Mouse (Mus musculus): ENCODE measurements around the gene Traf3. TPM values are rescaled to one million over a fixed set of nuclear protein-coding genes. Genes with fewer than 3 reads are reported as not detected.

Gene Traf3
- polyA plus RNA-seq, 1 experiment from 2014 or later, result 10.6 TPM

DNA sequence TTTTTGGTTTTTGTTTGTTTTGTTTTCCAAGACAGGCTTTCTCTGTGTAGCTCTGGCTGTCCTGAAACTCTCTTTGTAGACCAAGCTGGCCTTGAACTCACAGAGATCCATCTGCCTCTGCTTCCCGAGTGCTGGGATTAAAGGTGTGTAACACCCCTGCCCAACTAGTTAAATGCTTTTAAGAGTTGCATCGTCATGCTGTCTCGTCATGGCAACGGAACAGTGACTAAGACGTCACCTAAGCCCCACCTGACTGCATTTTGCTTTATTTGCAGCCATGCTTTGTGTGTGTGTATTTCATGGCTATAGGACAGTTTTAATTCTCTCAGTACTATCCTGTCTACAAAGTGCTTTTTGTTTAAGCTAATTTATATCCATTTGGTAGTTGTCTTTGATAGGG is 45.6 kb downstream of the Traf3 start:
- no peaks in the 10 kb centered on the region for H3K36me3 ChIP-seq
- no peak for ATAC-seq (ENCODE audit: insufficient number of reproducible peaks, low FRiP score, low TSS enrichment, low read depth)
- H3K9ac ChIP-seq, result no peak overlapping the region
- no peaks in the 10 kb centered on the region for H3K4me1 ChIP-seq
- H3K4me2 ChIP-seq (replicated peaks), result no peak overlapping the region
- no peaks in the 10 kb centered on the region for H3K9me3 ChIP-seq (replicated peaks)
- no peak overlapping the region for H3K4me3 ChIP-seq (replicated peaks)
- WGBS, result 75% methylated on average over 5 of the region's 5 CpGs
- H3K27ac ChIP-seq (replicated peaks), result no peak overlapping the region
- no peaks in the 10 kb centered on the region for H3K27me3 ChIP-seq

DNA sequence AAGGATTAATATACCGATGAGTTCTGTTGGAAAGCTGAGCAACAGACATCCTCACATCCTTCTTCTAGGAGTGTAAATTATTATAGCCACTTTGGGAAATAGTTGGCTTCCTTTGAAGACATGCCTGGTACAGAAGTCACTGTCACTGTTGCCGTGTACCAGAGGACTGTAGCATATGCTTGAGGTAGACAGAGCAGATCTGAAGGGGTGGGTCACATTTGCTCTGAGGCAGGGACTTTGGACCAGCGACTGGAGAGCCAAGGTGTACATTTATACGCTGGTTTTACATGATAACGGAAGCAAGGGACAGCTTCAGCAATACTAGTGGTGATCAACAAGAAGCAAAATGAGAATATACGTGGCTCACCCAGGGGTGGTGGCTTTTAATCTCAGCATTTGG is 52.7 kb downstream of the Traf3 start:
- Histone ChIP-seq H3K9me3 (replicated peaks) (no peaks in the 10 kb centered on the region), H3K27ac (replicated peaks) (no peak overlapping the region), H3K4me2 (replicated peaks) (no peak overlapping the region), H3K4me1 (0 out of 2 replicates have a peak, but pooled peaks cover under 1% of the 10 kb centered on the region), H3K36me3 (peaks cover 16% of the 10 kb centered on the region), H3K4me3 (replicated peaks) (no peak overlapping the region), H3K27me3 (no peaks in the 10 kb centered on the region), H3K9ac (no peak overlapping the region)
- WGBS, result 94% methylated on average over 6 of the region's 6 CpGs
- no peak for ATAC-seq (ENCODE audit: insufficient number of reproducible peaks, low FRiP score, low TSS enrichment, low read depth)

DNA sequence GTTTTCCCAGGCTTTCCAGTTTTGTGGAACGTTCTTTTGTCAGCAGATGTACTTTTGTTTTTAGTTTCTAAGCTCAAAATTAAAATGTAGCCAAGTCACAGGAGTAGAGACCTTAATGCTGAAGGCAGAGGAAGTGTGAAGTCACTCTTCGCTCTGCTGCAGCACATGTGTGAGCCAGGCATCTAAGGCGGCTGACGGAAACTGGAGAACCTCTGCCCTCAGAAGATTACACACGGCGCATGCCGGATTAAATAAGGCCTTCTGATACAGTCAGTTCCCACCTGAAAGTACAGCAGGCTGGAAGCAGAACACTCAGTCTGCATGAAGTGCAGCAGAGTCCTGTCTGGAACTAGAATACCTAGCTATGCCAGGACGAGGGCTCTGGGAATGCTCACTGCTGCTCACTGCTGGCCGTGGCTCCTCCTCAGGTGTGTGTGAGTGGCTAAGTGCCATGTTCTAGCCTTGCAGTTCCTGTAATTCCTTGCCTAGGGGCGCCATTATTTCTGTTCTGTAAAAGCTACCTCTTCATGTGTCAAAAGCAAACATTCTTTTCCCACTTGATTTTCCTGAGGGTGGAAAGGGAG is 59.1 kb downstream of the Traf3 start:
- H3K27me3 ChIP-seq, result no peaks in the 10 kb centered on the region
- H3K4me1 ChIP-seq, result peaks cover 8% of the 10 kb centered on the region
- H3K9me3 ChIP-seq (replicated peaks), result no peaks in the 10 kb centered on the region
- H3K9ac ChIP-seq, result no peak overlapping the region
- H3K27ac ChIP-seq (replicated peaks), result peak overlapping the region; percentile 8; the same call in 1 of the 2 replicates
- 39% methylated on average over 10 of the region's 10 CpGs for WGBS
- no peak overlapping the region for H3K4me3 ChIP-seq (replicated peaks)
- H3K36me3 ChIP-seq, result peaks cover 25% of the 10 kb centered on the region
- no peak for ATAC-seq (ENCODE audit: insufficient number of reproducible peaks, low FRiP score, low TSS enrichment, low read depth)
- H3K4me2 ChIP-seq (replicated peaks), result no peak overlapping the region

DNA sequence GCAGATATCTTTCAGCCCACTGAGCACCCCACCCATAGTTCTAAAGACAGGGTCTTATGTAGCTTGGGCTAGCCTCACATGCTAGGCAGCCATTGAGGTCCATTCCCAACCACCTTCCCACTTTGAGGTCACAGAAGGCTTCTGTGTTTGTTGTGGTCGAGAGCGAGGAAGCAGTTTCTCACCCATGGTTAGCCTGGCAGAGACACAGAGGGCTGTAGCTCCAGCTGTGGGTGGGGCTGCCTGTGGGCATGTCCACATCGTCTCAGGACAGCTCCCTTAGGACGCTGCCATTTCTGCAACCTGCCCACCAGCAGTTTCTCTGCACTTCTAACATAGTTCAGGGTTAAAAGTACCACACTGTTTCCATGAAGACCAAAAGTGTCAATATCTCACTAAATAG is 61.2 kb downstream of the Traf3 start:
- H3K4me3 ChIP-seq (replicated peaks), result no peak overlapping the region
- peaks cover 8% of the 10 kb centered on the region for H3K4me1 ChIP-seq
- no peaks in the 10 kb centered on the region for H3K9me3 ChIP-seq (replicated peaks)
- H3K36me3 ChIP-seq, result peaks cover 11% of the 10 kb centered on the region
- WGBS, result 71% methylated on average over 4 of the region's 4 CpGs
- H3K27me3 ChIP-seq, result no peaks in the 10 kb centered on the region
- no peak overlapping the region for H3K9ac ChIP-seq
- no peak overlapping the region for H3K4me2 ChIP-seq (replicated peaks)
- no peak for ATAC-seq (ENCODE audit: insufficient number of reproducible peaks, low FRiP score, low TSS enrichment, low read depth)
- no peak overlapping the region for H3K27ac ChIP-seq (replicated peaks)

DNA sequence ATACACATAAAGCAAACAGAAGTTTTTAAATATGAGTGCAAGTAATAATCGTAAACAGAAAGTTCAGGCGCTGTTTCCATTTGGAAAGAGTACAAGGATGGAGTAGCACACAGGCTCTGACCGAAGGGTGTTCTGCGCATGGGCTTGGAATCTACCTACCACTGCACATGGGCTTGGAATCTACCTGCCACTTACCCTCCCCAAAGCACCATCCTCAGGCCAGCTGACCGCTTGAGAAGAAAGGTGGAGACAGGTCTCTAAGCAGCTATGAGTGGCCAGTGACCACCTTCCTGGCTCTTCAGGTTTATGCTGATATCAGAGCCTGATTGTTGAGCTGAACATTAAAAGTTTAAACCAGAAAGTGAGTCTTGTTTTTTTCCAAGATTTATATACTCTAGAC is 62.3 kb downstream of the Traf3 start:
- H3K27ac ChIP-seq (replicated peaks), result no peak overlapping the region
- H3K4me1 ChIP-seq, result peaks cover 8% of the 10 kb centered on the region
- H3K27me3 ChIP-seq, result no peaks in the 10 kb centered on the region
- H3K9me3 ChIP-seq (replicated peaks), result no peaks in the 10 kb centered on the region
- no peak overlapping the region for H3K4me3 ChIP-seq (replicated peaks)
- ATAC-seq (ENCODE audit: insufficient number of reproducible peaks, low FRiP score, low TSS enrichment, low read depth), result no peak
- 92% methylated on average over 5 of the region's 5 CpGs for WGBS
- no peak overlapping the region for H3K9ac ChIP-seq
- H3K4me2 ChIP-seq (replicated peaks), result no peak overlapping the region
- H3K36me3 ChIP-seq, result 0 out of 2 replicates have a peak, but pooled peaks cover 9% of the 10 kb centered on the region

DNA sequence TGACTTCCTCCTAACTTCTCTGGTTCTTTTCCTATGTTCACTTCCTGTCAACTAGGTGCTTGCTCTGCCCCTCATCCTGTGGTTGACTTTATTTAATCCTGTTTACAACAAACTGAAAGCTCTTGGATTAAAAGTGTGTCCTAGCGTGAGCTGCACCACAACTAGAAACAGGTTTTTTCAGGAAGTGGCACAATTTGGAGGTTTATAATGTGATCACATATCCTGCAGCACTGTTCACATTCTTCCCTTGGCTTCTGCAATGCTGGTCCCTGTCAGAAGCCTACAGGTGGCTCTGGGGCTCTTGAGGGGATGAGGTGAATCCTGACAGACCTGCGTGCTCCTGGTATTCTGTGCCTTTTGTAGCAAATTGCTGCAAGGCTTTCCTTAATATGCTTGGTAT is 64.6 kb downstream of the Traf3 start:
- no peak overlapping the region for H3K4me3 ChIP-seq (replicated peaks)
- WGBS, result 79% methylated on average over 2 of the region's 2 CpGs
- H3K36me3 ChIP-seq, result 0 out of 2 replicates have a peak, but pooled peaks cover 9% of the 10 kb centered on the region
- no peaks in the 10 kb centered on the region for H3K9me3 ChIP-seq (replicated peaks)
- H3K9ac ChIP-seq, result no peak overlapping the region
- ATAC-seq (ENCODE audit: insufficient number of reproducible peaks, low FRiP score, low TSS enrichment, low read depth), result no peak
- H3K4me1 ChIP-seq, result 0 out of 2 replicates have a peak, but pooled peaks cover 3% of the 10 kb centered on the region
- no peaks in the 10 kb centered on the region for H3K27me3 ChIP-seq
- no peak overlapping the region for H3K27ac ChIP-seq (replicated peaks)
- no peak overlapping the region for H3K4me2 ChIP-seq (replicated peaks)

DNA sequence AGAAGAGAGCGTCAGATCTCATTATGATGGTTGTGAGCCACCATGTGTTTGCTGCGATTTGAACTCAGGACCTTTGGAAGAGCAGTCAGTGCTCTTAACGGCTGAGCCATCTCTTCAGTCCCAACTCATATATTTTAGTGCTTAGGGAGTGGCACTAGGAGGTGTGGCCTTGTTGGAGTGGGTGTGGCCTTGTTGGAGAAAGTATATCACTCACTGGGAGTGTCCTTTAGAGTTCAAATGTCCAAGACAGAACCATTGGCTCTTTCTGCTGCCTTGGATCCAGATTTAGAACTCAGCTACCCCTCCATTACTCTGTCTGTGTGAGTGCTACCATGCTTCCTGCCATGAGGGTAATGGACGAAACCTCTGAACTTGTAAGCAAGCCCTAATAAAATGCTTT is 67.6 kb downstream of the Traf3 start:
- H3K27ac ChIP-seq (replicated peaks), result 0 out of 2 replicates have a peak overlapping the region, but pooled peaks have one; percentile 14
- WGBS, result 90% methylated on average over 4 of the region's 4 CpGs

DNA sequence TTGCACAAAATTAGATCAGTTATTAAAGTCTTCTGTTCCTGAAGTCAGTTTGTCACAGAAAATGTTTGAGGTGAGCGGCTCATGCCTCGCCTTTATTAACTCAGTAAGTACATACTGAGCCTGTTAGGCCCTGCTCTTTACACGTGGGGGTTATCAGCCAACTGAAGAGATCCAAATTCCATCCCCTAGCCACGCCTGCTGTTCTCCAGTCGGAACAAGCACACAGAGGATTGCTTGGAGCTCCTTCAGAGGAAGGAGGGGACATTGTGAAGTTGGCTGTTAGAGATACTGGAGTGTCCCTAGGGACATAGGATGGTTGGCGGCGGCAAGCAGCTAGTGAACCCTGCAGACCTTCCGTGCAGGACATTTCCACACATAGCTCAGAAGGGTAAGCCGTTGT is 68.2 kb downstream of the Traf3 start:
- ATAC-seq (ENCODE audit: insufficient number of reproducible peaks, low FRiP score, low TSS enrichment, low read depth), result no peak
- H3K27ac ChIP-seq (replicated peaks), result peak overlapping the region; percentile 29; the same call in 1 of the 2 replicates
- no peaks in the 10 kb centered on the region for H3K27me3 ChIP-seq
- no peaks in the 10 kb centered on the region for H3K36me3 ChIP-seq
- no peak overlapping the region for H3K4me3 ChIP-seq (replicated peaks)
- H3K9ac ChIP-seq, result no peak overlapping the region
- H3K4me1 ChIP-seq, result peaks cover 12% of the 10 kb centered on the region
- WGBS, result 66% methylated on average over 9 of the region's 9 CpGs
- H3K4me2 ChIP-seq (replicated peaks), result no peak overlapping the region
- no peaks in the 10 kb centered on the region for H3K9me3 ChIP-seq (replicated peaks)

More for the DNA sequence above, 67.6 kb downstream of the Traf3 start:
- no peak overlapping the region for H3K4me2 ChIP-seq (replicated peaks)
- no peak for ATAC-seq (ENCODE audit: insufficient number of reproducible peaks, low FRiP score, low TSS enrichment, low read depth)
- H3K4me3 ChIP-seq (replicated peaks), result no peak overlapping the region
- H3K9ac ChIP-seq, result no peak overlapping the region
- H3K4me1 ChIP-seq, result peaks cover 12% of the 10 kb centered on the region
- H3K36me3 ChIP-seq, result no peaks in the 10 kb centered on the region
- H3K27me3 ChIP-seq, result no peaks in the 10 kb centered on the region
- H3K9me3 ChIP-seq (replicated peaks), result no peaks in the 10 kb centered on the region

DNA sequence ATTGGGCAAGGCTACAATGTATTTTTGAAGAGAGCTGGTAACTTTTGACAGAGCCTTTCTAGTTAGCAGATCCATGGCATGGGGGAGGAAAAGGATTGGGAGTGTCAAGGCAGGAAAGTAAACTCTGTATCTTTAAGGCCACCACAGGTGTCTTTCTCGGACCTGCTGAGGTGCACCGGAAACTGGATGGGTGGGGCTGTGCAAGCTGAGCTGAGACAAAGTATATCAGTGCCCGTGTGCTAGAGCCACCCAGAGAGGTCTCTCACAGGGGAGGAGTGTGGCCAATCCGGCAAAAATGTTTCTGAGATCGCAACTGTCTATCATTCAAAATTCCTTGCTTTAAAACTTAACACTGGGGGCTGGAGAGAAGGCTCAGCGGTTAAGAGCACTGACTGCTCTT is 69.5 kb downstream of the Traf3 start:
- H3K36me3 ChIP-seq, result no peaks in the 10 kb centered on the region
- no peak overlapping the region for H3K27ac ChIP-seq (replicated peaks)
- WGBS, result 82% methylated on average over 6 of the region's 6 CpGs
- no peaks in the 10 kb centered on the region for H3K9me3 ChIP-seq (replicated peaks)
- H3K4me3 ChIP-seq (replicated peaks), result no peak overlapping the region
- peaks cover 16% of the 10 kb centered on the region for H3K4me1 ChIP-seq
- no peak overlapping the region for H3K9ac ChIP-seq
- no peaks in the 10 kb centered on the region for H3K27me3 ChIP-seq
- no peak for ATAC-seq (ENCODE audit: insufficient number of reproducible peaks, low FRiP score, low TSS enrichment, low read depth)
- H3K4me2 ChIP-seq (replicated peaks), result no peak overlapping the region

DNA sequence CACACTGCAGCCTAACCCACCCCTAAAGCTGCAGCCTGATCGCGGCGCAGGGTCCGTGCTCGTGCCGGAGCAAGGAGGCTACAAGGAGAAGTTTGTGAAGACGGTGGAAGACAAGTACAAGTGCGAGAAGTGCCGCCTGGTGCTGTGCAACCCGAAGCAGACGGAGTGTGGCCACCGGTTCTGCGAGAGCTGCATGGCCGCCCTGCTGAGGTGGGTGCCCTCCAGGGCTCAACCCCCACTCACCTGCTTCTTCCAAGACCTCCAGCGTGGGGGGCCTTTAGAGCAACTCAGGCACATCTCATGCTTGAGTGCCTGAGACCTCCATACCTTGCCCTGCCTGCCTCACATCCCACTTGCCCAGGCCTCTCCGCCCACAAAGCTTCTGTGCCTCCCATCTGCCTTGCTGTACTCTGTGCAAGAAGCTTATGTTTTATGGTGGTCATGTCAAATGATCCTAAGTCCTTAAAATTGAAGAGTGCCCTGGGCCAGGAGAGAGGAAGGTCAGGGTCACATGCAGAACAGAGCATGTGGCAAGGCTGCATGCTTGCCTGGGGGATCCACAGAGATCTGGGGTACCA is 71.5 kb downstream of the Traf3 start:
- Histone ChIP-seq H3K36me3 (peaks cover 7% of the 10 kb centered on the region; the same call in 1 of the 2 replicates), H3K27ac (replicated peaks) (peak overlapping the region; percentile 75), H3K27me3 (no peaks in the 10 kb centered on the region), H3K4me3 (replicated peaks) (no peak overlapping the region), H3K9me3 (replicated peaks) (no peaks in the 10 kb centered on the region), H3K4me1 (peaks cover 16% of the 10 kb centered on the region), H3K4me2 (replicated peaks) (no peak overlapping the region), H3K9ac (no peak overlapping the region)
- WGBS, result 86% methylated on average over 16 of the region's 16 CpGs
- no peak for ATAC-seq (ENCODE audit: insufficient number of reproducible peaks, low FRiP score, low TSS enrichment, low read depth)

DNA sequence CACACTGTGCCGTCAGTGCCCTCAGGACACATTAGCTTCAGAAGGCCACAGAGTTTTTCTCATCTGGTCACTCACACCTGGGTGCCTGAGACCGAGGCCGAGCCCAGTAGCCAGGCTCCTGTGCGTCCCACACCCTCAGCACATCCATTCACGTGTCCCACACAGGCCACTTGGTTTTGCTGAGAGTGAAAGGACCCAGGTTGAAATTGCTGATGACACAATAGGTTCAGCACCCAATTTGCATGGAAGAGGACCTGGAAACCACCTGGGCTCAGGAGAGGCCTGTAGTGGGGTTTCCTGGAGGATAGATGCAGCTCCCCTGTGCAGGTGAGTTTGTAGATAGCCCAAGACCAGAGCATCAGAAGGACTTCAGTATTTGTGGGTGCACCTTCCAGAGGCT is 72.2 kb downstream of the Traf3 start:
- Histone ChIP-seq H3K4me3 (replicated peaks) (no peak overlapping the region), H3K4me2 (replicated peaks) (no peak overlapping the region), H3K27ac (replicated peaks) (peak overlapping the region; percentile 75), H3K27me3 (no peaks in the 10 kb centered on the region), H3K9me3 (replicated peaks) (no peaks in the 10 kb centered on the region), H3K36me3 (peaks cover 13% of the 10 kb centered on the region), H3K9ac (no peak overlapping the region), H3K4me1 (peaks cover 16% of the 10 kb centered on the region)
- no peak for ATAC-seq (ENCODE audit: insufficient number of reproducible peaks, low FRiP score, low TSS enrichment, low read depth)
- 70% methylated on average over 5 of the region's 5 CpGs for WGBS

DNA sequence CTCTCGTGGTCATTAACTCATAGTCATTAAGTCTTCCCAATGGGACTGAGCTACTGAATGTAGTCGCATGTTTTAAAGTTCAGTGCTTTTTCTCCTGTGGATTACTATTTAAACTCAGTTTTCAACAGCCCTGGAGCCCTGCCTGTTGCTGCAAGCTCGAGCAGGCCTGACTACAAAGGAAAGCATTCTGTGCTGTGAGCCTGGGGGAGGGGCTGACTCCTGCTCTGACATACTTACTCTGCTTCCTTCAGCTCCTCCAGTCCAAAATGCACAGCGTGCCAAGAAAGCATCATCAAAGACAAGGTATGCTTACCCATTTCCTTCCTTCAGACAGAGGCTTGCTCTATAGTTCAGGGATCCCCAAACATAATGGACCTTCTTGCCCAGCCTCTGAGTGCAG is 72.6 kb downstream of the Traf3 start:
- Histone ChIP-seq H3K27ac (replicated peaks) (peak overlapping the region; percentile 75), H3K4me3 (replicated peaks) (no peak overlapping the region), H3K9ac (no peak overlapping the region), H3K4me2 (replicated peaks) (no peak overlapping the region), H3K36me3 (peaks cover 16% of the 10 kb centered on the region), H3K4me1 (peaks cover 14% of the 10 kb centered on the region), H3K9me3 (replicated peaks) (no peaks in the 10 kb centered on the region), H3K27me3 (no peaks in the 10 kb centered on the region)
- peak; percentile 53; the same call in 1 of the 2 replicates for ATAC-seq (ENCODE audit: insufficient number of reproducible peaks, low FRiP score, low TSS enrichment, low read depth)
- 29% methylated on average over 4 of the region's 4 CpGs for WGBS
